Mouse (Mus musculus): Measurements from ENCODE around the gene Safb2. TPM values are rescaled to one million over a fixed set of nuclear protein-coding genes. Genes with fewer than 3 reads are reported as not detected.

Safb2 gene
- polyA plus RNA-seq, 1 experiment = 117 TPM

DNA sequence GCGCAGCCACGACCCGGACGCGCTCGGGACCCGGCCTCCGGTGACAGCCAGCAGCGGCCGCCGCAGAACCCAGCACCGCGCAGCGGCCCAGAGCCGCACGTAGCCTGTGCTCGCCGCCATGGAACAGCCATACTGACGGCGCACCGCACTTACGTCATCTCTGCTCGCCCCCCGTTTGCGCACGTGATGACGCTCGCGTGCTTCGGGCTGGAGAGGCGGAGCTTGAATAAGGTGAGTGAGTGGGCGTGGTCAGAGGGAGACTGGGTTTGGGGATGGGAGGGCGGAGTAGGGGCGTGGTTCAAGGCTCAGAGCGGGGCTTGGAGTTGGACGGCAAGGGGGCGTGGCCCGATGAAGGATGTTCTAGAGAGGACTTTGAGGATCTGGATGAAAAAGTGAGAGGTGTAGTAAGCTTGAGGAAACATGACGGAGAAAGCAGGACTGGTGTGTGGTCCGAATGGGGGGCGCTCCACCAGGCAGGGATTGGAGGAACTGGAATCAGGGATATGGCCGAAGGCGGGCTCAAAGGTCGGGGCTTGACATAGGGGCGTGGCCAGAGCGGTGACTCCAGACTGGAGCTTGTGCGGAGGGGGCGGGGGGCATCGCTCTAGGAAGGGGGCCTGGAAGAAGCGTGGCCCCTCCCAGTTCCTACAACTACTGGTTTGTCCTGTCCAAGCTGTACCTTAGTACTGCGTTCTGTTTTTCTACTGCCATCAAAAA lies 42.5 kb upstream of the Safb2 start, which contains the start of gene Lonp1:
Lonp1 (minus strand) TSS at position 134 of the 717 bp plus-strand sequence.
- peaks cover 2% of the 10 kb centered on the region for H3K4me1 ChIP-seq (ENCODE audit: control insufficient read depth, insufficient read depth, low read length)
- H3K9ac ChIP-seq (ENCODE audit: low read depth, poor library complexity, severe bottlenecking) = peak within 1 kb of the TSS; percentile 74
- no peaks in the 10 kb centered on the region for H3K27me3 ChIP-seq (ENCODE audit: control insufficient read depth, insufficient read depth, low read length, poor library complexity, severe bottlenecking)
- peak within 1 kb of the TSS; percentile 54 for H3K27ac ChIP-seq (ENCODE audit: insufficient read depth, low read length)
- H3K36me3 ChIP-seq (ENCODE audit: control insufficient read depth, insufficient read depth, low read length, poor library complexity, severe bottlenecking) = peaks cover 4% of the 10 kb centered on the region
- H3K9me3 ChIP-seq (replicated peaks; ENCODE audit: control insufficient read depth, insufficient read depth, low read length, poor library complexity, severe bottlenecking) = no peaks in the 10 kb centered on the region
- no peak for TF ChIP-seq CTCF (IDR thresholded peaks at IDR 0.05; ENCODE audit: low read depth, low read length)
- peak; percentile 23 for TF ChIP-seq POLR2A (IDR thresholded peaks at IDR 0.05; ENCODE audit: insufficient read depth, low read length)
- peak; percentile 69; the same call in 1 of the 2 replicates for TF ChIP-seq EP300 (IDR thresholded peaks at IDR 0.05; ENCODE audit: insufficient read depth, low read depth, low read length)
- peak within 1 kb of the TSS; percentile 95 for H3K4me3 ChIP-seq (ENCODE audit: low read depth, low read length)

- TF ChIP-seq EP300 (IDR thresholded peaks at IDR 0.05; ENCODE audit: insufficient read depth, low read depth, low read length) = no peak
- H3K27me3 ChIP-seq (ENCODE audit: control insufficient read depth, insufficient read depth, low read length, poor library complexity, severe bottlenecking) = no peaks in the 10 kb centered on the region
- peak overlapping the region; percentile 95 for H3K4me3 ChIP-seq (ENCODE audit: low read depth, low read length)
- peaks cover 2% of the 10 kb centered on the region for H3K4me1 ChIP-seq (ENCODE audit: control insufficient read depth, insufficient read depth, low read length)
- peak overlapping the region; percentile 74 for H3K9ac ChIP-seq (ENCODE audit: low read depth, poor library complexity, severe bottlenecking)
- H3K27ac ChIP-seq (ENCODE audit: insufficient read depth, low read length) = no peak overlapping the region
- peaks cover 4% of the 10 kb centered on the region for H3K36me3 ChIP-seq (ENCODE audit: control insufficient read depth, insufficient read depth, low read length, poor library complexity, severe bottlenecking)
- no peaks in the 10 kb centered on the region for H3K9me3 ChIP-seq (replicated peaks; ENCODE audit: control insufficient read depth, insufficient read depth, low read length, poor library complexity, severe bottlenecking)
These were observed 41.9 kb upstream of the Safb2 start for GRCm38 (mm10) chr17:56626260-56626659.

GRCm38 (mm10) chr17:56625495-56625894 lies 41.1 kb upstream of the Safb2 start:
- Histone ChIP-seq H3K27ac (ENCODE audit: insufficient read depth, low read length) (no peak overlapping the region), H3K9me3 (replicated peaks; ENCODE audit: control insufficient read depth, insufficient read depth, low read length, poor library complexity, severe bottlenecking) (no peaks in the 10 kb centered on the region), H3K36me3 (ENCODE audit: control insufficient read depth, insufficient read depth, low read length, poor library complexity, severe bottlenecking) (peaks cover 8% of the 10 kb centered on the region), H3K9ac (ENCODE audit: low read depth, poor library complexity, severe bottlenecking) (no peak overlapping the region), H3K4me1 (ENCODE audit: control insufficient read depth, insufficient read depth, low read length) (peaks cover 2% of the 10 kb centered on the region), H3K4me3 (ENCODE audit: low read depth, low read length) (0 out of 2 replicates have a peak overlapping the region, but pooled peaks have one; percentile 2), H3K27me3 (ENCODE audit: control insufficient read depth, insufficient read depth, low read length, poor library complexity, severe bottlenecking) (no peaks in the 10 kb centered on the region)
- TF ChIP-seq CTCF (IDR thresholded peaks at IDR 0.05; ENCODE audit: low read depth, low read length) = no peak
- TF ChIP-seq POLR2A (IDR thresholded peaks at IDR 0.05; ENCODE audit: insufficient read depth, low read length) = no peak
- TF ChIP-seq EP300 (IDR thresholded peaks at IDR 0.05; ENCODE audit: insufficient read depth, low read depth, low read length) = no peak

DNA sequence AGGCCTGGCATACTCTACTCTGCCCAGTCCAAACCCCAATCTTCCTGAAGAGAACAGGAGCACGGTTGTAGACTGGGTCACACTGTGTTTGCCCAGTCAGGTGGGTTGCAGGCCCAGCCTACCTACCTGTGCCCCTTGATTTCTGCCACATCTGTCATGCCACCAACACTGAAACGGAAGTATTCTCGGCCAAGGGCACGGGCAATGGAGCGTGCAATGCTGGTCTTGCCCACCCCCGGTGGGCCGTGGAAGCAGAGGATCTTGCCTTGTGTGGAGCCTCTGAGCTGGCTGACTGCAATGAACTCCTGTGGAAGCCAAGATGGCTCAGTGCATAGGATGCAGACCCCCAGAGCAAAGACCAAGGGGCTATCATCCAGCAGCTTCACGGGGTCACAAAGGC lies 33.2 kb upstream of the Safb2 start:
- TF ChIP-seq EP300 (IDR thresholded peaks at IDR 0.05; ENCODE audit: insufficient read depth, low read depth, low read length) = no peak
- TF ChIP-seq POLR2A (IDR thresholded peaks at IDR 0.05; ENCODE audit: insufficient read depth, low read length) = no peak
- no peak for TF ChIP-seq CTCF (IDR thresholded peaks at IDR 0.05; ENCODE audit: low read depth, low read length)
- H3K9me3 ChIP-seq (replicated peaks; ENCODE audit: control insufficient read depth, insufficient read depth, low read length, poor library complexity, severe bottlenecking) = no peaks in the 10 kb centered on the region
- no peak overlapping the region for H3K27ac ChIP-seq (ENCODE audit: insufficient read depth, low read length)
- H3K9ac ChIP-seq (ENCODE audit: low read depth, poor library complexity, severe bottlenecking) = no peak overlapping the region
- no peak overlapping the region for H3K4me3 ChIP-seq (ENCODE audit: low read depth, low read length)
- no peaks in the 10 kb centered on the region for H3K4me1 ChIP-seq (ENCODE audit: control insufficient read depth, insufficient read depth, low read length)
- H3K36me3 ChIP-seq (ENCODE audit: control insufficient read depth, insufficient read depth, low read length, poor library complexity, severe bottlenecking) = peaks cover 54% of the 10 kb centered on the region
- no peaks in the 10 kb centered on the region for H3K27me3 ChIP-seq (ENCODE audit: control insufficient read depth, insufficient read depth, low read length, poor library complexity, severe bottlenecking)

GRCm38 (mm10) chr17:56616725-56617124 lies 32.3 kb upstream of the Safb2 start:
- no peak for TF ChIP-seq CTCF (IDR thresholded peaks at IDR 0.05; ENCODE audit: low read depth, low read length)
- no peak for TF ChIP-seq POLR2A (IDR thresholded peaks at IDR 0.05; ENCODE audit: insufficient read depth, low read length)
- TF ChIP-seq EP300 (IDR thresholded peaks at IDR 0.05; ENCODE audit: insufficient read depth, low read depth, low read length) = no peak
- Histone ChIP-seq H3K9ac (ENCODE audit: low read depth, poor library complexity, severe bottlenecking) (no peak overlapping the region), H3K4me1 (ENCODE audit: control insufficient read depth, insufficient read depth, low read length) (no peaks in the 10 kb centered on the region), H3K27ac (ENCODE audit: insufficient read depth, low read length) (no peak overlapping the region), H3K27me3 (ENCODE audit: control insufficient read depth, insufficient read depth, low read length, poor library complexity, severe bottlenecking) (no peaks in the 10 kb centered on the region), H3K4me3 (ENCODE audit: low read depth, low read length) (no peak overlapping the region), H3K36me3 (ENCODE audit: control insufficient read depth, insufficient read depth, low read length, poor library complexity, severe bottlenecking) (peaks cover 51% of the 10 kb centered on the region), H3K9me3 (replicated peaks; ENCODE audit: control insufficient read depth, insufficient read depth, low read length, poor library complexity, severe bottlenecking) (no peaks in the 10 kb centered on the region)

DNA sequence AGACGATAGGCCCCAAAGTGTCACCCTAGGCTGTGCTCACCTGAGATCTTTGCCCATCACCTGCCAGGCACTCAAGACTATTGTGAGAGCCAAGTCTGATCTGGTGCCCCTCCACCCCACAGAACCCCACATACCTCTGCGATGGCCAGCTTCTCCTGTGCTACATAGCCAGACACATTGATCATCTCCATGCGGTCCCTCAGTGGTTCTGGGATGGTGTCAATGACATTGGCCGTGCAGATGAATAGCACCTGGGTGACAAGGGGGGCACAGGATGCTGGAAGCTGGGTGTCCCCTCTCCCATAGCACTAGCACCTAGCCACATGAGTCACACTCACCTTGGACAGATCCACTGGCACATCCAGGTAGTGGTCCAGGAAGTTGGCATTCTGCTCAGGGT lies 31.4 kb upstream of the Safb2 start:
- peaks cover 50% of the 10 kb centered on the region for H3K36me3 ChIP-seq (ENCODE audit: control insufficient read depth, insufficient read depth, low read length, poor library complexity, severe bottlenecking)

More for the DNA sequence above, 31.4 kb upstream of the Safb2 start:
- Histone ChIP-seq H3K27me3 (ENCODE audit: control insufficient read depth, insufficient read depth, low read length, poor library complexity, severe bottlenecking) (no peaks in the 10 kb centered on the region), H3K4me1 (ENCODE audit: control insufficient read depth, insufficient read depth, low read length) (peaks cover 2% of the 10 kb centered on the region), H3K27ac (ENCODE audit: insufficient read depth, low read length) (no peak overlapping the region), H3K4me3 (ENCODE audit: low read depth, low read length) (no peak overlapping the region), H3K9ac (ENCODE audit: low read depth, poor library complexity, severe bottlenecking) (no peak overlapping the region), H3K9me3 (replicated peaks; ENCODE audit: control insufficient read depth, insufficient read depth, low read length, poor library complexity, severe bottlenecking) (no peaks in the 10 kb centered on the region)
- TF ChIP-seq CTCF (IDR thresholded peaks at IDR 0.05; ENCODE audit: low read depth, low read length) = no peak
- no peak for TF ChIP-seq POLR2A (IDR thresholded peaks at IDR 0.05; ENCODE audit: insufficient read depth, low read length)
- TF ChIP-seq EP300 (IDR thresholded peaks at IDR 0.05; ENCODE audit: insufficient read depth, low read depth, low read length) = no peak
